Mouse (Mus musculus) central nervous system, embryonic 18 days (tissue): ENCODE results near the gene Gm21750. TPM values are rescaled to one million over a fixed set of nuclear protein-coding genes. Genes with fewer than 3 reads are reported as not detected.

Source experiments
- polyA plus RNA-seq: library from polyadenylated mRNA; depleted of rRNA; stranded (reverse); fragments of >200 nt; gene quantifications from 2 replicates; pipeline ENCODE4 v1.2.3, GENCODE M21; 2012; rRNA removed

Gene Gm21750
- not detected in 2 replicates for polyA plus RNA-seq

DNA sequence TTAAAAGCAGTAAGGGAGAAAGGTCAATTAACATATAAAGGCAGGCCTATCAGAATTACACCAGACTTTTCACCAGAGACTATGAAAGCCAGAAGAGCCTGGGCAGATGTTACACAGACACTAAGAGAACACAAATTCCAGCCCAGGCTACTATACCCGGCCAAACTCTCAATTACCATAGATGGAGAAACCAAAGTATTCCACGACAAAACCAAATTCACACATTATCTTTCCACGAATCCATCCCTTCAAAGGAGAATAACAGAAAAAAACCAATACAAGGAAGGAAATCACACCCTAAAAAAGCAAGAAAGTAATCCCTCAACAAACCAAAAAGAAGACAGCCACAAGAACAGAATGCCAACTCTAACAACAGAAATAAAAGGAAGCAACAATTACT is at the start of gene Gm21750:
TSS of gene Gm21750 (plus strand) at position 301 of the 400 bp plus-strand sequence.

Other genes starting within 250 kb of the Gm21750 start
- 60.0 and 60.6 TPM in 2 replicates for gene Med4, start 151.2 kb upstream of the Gm21750 start, polyA plus RNA-seq
- 67.8 and 82.2 TPM in 2 replicates for gene Sucla2, start 135.9 kb upstream of the Gm21750 start, polyA plus RNA-seq
- gene Nudt15, start 113.0 kb upstream of the Gm21750 start, polyA plus RNA-seq: 2.7 and 3.0 TPM in 2 replicates